Comparison of ENCODE assay signal across 17 mouse cellular contexts in the genomic region with DNA sequence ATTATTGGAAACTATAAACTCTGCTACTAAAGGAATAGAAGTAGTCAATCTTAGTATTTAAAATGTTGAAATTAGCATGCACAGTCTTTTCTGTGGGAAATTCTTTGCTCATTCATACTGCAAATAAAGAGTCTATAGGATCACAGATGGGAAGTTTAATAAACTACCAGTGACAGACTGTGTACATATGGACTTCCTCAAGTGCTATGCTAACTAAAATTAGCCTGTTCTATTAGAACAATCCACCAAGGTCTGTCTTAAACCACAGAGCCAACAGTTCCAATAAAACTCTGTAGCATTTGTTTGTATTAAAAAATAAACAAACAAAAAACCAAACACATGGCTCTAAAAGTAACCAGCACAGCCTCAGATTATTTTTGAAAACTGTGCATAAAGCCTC.
"Had no signal": no experiment of that assay in that cellular context is flagged by ENCODE, and none has a peak within 500 bp of the region (broad histone marks: within the 10 kb centered on the region; RNA-seq: fewer than 3 reads in every experiment).

No protein-coding gene starts in this region.

- H3K4me3 ChIP-seq: liver, embryonic 13.5 days; liver, embryonic 15.5 days; megakaryocyte, embryonic 14.5 days; midbrain, embryonic 13.5 days; midbrain, embryonic 15.5 days; neural tube, embryonic 12.5 days; stomach, embryonic 15.5 days had no signal

- H3K9ac ChIP-seq: liver, embryonic 13.5 days; liver, embryonic 15.5 days; liver, postnatal 0 days; midbrain, embryonic 13.5 days; midbrain, embryonic 15.5 days; neural tube, embryonic 12.5 days; stomach, embryonic 15.5 days had no signal

- ATAC-seq: liver, postnatal 0 days; lung, postnatal 0 days; midbrain, embryonic 13.5 days; midbrain, embryonic 15.5 days had no signal

- H3K4me2 ChIP-seq: liver, embryonic 11.5 days; liver, embryonic 13.5 days; liver, embryonic 15.5 days; midbrain, embryonic 11.5 days; midbrain, embryonic 13.5 days; midbrain, embryonic 15.5 days; neural tube, embryonic 12.5 days; stomach, embryonic 15.5 days had no signal

- H3K9me3 ChIP-seq: liver, embryonic 13.5 days; liver, embryonic 15.5 days; megakaryocyte, embryonic 14.5 days; midbrain, embryonic 13.5 days; midbrain, embryonic 15.5 days; neural tube, embryonic 12.5 days; stomach, embryonic 15.5 days had no signal

- H3K27me3 ChIP-seq: liver, embryonic 13.5 days had no signal

- H3K27ac ChIP-seq: liver, embryonic 13.5 days; liver, embryonic 15.5 days; macrophage; midbrain, embryonic 13.5 days; midbrain, embryonic 15.5 days; neural tube, embryonic 12.5 days had no signal

- H3K36me3 ChIP-seq: liver, embryonic 13.5 days; liver, embryonic 15.5 days; midbrain, embryonic 13.5 days; midbrain, embryonic 15.5 days; neural tube, embryonic 12.5 days; stomach, embryonic 15.5 days had no signal

- DNase-seq: liver, embryonic 13.5 days; liver, postnatal 0 days; lung, postnatal 14 days; right cerebral cortex, postnatal 14 days; thymus, adult 2 months; thymus, postnatal 25 days; thymus, postnatal 4 days had no signal

- H3K4me1 ChIP-seq: liver, embryonic 13.5 days; liver, embryonic 15.5 days; megakaryocyte, embryonic 14.5 days; midbrain, embryonic 13.5 days; midbrain, embryonic 15.5 days; neural tube, embryonic 12.5 days; stomach, embryonic 15.5 days had no signal
